In the genomic region with DNA sequence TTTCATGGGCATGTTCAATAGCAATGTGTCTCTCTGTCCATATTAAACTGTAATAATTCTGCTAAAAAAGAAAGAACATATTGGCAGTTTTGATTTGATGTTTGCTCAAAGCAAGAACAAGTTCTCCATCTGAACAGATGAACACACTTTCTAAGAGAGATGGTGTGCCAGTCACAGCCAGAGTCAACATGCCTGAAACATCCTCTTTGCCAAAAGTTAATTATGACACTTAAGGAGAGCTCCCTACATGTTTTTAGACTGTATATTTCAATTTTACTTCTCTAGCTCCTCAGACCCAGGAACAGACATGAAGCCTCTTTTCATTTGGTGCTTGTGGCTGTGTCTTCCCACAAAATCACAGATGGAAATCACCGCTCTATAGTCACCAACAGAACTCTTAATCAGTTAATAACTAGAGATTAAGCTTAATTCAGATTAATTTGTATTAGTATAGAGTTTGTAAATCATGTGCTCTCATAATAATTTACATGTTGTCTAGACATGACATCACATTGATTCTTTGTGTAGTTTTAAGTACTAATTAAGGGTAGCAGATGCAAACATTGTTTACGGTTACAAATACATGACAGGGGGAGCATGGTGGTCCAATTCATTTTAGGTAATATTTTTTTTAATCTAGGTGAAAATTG, we compare ENCODE assay signal across 19 mouse cellular contexts.
"Had no signal": no experiment of that assay in that cellular context is flagged by ENCODE, and none has a peak within 500 bp of the region (broad histone marks: within the 10 kb centered on the region; RNA-seq: fewer than 3 reads in every experiment).

No protein-coding gene starts in this region.

- H3K4me2 ChIP-seq: limb, embryonic 13.5 days; liver, embryonic 13.5 days; midbrain, embryonic 12.5 days; midbrain, embryonic 15.5 days; neural tube, embryonic 13.5 days; stomach, embryonic 15.5 days had no signal

- H3K27ac ChIP-seq: limb, embryonic 13.5 days; liver, embryonic 13.5 days; macrophage; midbrain, embryonic 12.5 days; midbrain, embryonic 15.5 days; neural tube, embryonic 13.5 days; stomach, embryonic 15.5 days had no signal

- ATAC-seq: midbrain, embryonic 15.5 days had no signal

- H3K27me3 ChIP-seq: limb, embryonic 13.5 days; liver, embryonic 13.5 days; midbrain, embryonic 12.5 days; midbrain, embryonic 15.5 days; neural tube, embryonic 13.5 days; stomach, embryonic 15.5 days had no signal

- H3K9me3 ChIP-seq: limb, embryonic 13.5 days; liver, embryonic 13.5 days; midbrain, embryonic 12.5 days; midbrain, embryonic 15.5 days; neural tube, embryonic 13.5 days; stomach, embryonic 15.5 days had no signal

- H3K4me1 ChIP-seq: limb, embryonic 13.5 days; liver, embryonic 13.5 days; stomach, embryonic 15.5 days had no signal

- H3K9ac ChIP-seq: limb, embryonic 13.5 days; liver, embryonic 13.5 days; midbrain, embryonic 12.5 days; midbrain, embryonic 15.5 days; neural tube, embryonic 13.5 days; stomach, embryonic 15.5 days had no signal

- H3K36me3 ChIP-seq: limb, embryonic 13.5 days; liver, embryonic 13.5 days; midbrain, embryonic 12.5 days; midbrain, embryonic 15.5 days; neural tube, embryonic 13.5 days; stomach, embryonic 15.5 days had no signal

- H3K4me3 ChIP-seq: limb, embryonic 13.5 days; liver, embryonic 13.5 days; midbrain, embryonic 12.5 days; midbrain, embryonic 15.5 days; myocyte; neural tube, embryonic 13.5 days; stomach, embryonic 15.5 days had no signal

- DNase-seq: kidney, adult 18-20 months; kidney, adult 9 months; kidney, postnatal 14 days; kidney, postnatal 4 days; left cerebral cortex, postnatal 4 days; liver; liver, embryonic 13.5 days; lung, adult 2 months; lung, postnatal 14 days; right cerebral cortex, postnatal 25 days; spleen, adult 18-20 months; thymus, postnatal 25 days had no signal
